Mouse (Mus musculus): ENCODE data around the gene Setd7.

DNA sequence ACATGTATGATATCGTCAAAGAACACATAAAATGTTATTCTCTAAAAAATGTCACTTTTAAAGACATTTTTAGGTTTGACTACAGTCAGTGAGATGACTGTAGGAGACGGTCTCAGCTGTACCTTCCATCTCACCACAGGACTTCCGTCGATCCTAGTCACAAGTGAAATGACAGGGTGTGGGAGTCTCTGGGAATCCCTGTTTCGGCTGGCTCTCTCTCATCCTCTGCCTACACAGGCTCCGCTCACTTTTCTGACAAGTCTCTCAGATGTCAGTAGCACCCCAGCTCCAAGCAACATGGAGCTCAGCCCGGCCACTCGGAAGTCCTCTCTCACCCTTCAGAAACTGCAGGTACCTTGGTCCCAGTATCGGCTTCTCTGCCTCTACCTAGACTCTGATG is 20.0 kb downstream of the Setd7 start:
- TF ChIP-seq CTCF (IDR thresholded peaks at IDR 0.05) (no peak), EP300 (IDR thresholded peaks at IDR 0.05) (no peak)

All from lung, postnatal 0 days (tissue).